Mouse (Mus musculus): ENCODE results near the gene Tm4sf19.

- TF ChIP-seq MAFK (IDR thresholded peaks at IDR 0.05; ENCODE audit: insufficient read depth, low read depth, low read length) (no peak), HCFC1 (IDR thresholded peaks at IDR 0.05; ENCODE audit: borderline replicate concordance, insufficient read depth, low read length) (no peak)
These were observed 30.8 kb downstream of the Tm4sf19 start for GRCm38 (mm10) chr16:32431047-32431591.

All from ES-E14 (cell line).